ENCODE assay signal across 23 mouse cellular contexts in the genomic region with DNA sequence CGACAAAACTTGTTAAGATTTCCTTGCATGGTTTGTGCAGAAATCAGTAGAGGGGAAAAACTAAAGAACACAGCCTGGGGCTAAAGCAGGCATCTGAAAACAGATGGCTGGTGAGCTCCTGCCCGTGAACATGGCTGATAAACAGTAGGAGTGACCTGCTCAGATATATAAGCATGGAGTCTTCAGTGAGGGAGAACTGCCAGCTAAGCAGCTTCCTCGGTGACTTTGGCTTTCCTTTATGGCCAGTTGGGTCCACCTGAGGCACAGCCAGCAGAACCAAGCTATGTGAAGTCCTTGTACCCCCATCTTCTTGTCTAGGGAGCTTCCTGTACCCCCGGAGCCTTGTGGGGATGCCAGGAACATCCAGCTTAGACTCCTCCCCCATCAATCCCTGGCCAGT.
DNase-seq lines count a peak whose midpoint lies in the region; ATAC-seq and TF ChIP-seq lines count a peak whose summit lies in the region.
"Had no signal": no experiment of that assay in that cellular context is flagged by ENCODE, and none has a peak within 500 bp of the region (broad histone marks: within the 10 kb centered on the region; RNA-seq: fewer than 3 reads in every experiment).

No protein-coding gene starts in this region.

- DNase-seq in cerebellum, postnatal 25 days, result peak; percentile 12 to 16
- no peak for DNase-seq in cerebellum, adult 11 months
- peak; percentile 16 for DNase-seq in hindbrain, postnatal 0 days (ENCODE audit: low spot score)
- DNase-seq in hindbrain, embryonic 10.5 days (ENCODE audit: low spot score), result no peak
- DNase-seq in retina, postnatal 1 day, result peak; percentile 39
- DNase-seq in retina, embryonic 14.5 days (ENCODE audit: low spot score), result no peak
- no peak for DNase-seq in urinary bladder, adult 2 months (ENCODE audit: low spot score)
- DNase-seq: adrenal gland, adult 8-10 months; adrenal gland, postnatal 25 days; cerebellum, postnatal 36 days; gastrocnemius, postnatal 10 days; gastrocnemius, postnatal 36 days; heart, postnatal 36 days; kidney, adult 18-20 months had no signal

- H3K4me2 ChIP-seq in hindbrain, postnatal 0 days (ENCODE audit: low read depth, low read length), result no peak overlapping the region
- H3K4me2 ChIP-seq: forebrain, embryonic 13.5 days; heart, embryonic 11.5 days; hindbrain, embryonic 15.5 days had no signal

- 57% methylated on average over 4 of the region's 4 CpGs for WGBS in hindbrain, postnatal 0 days
- 78% methylated on average over 4 of the region's 4 CpGs for WGBS in hindbrain, embryonic 10.5 days

- no peak for TF ChIP-seq CTCF in hindbrain, postnatal 0 days (IDR thresholded peaks at IDR 0.05; ENCODE audit: low read depth)

- H3K4me3 ChIP-seq in hindbrain, postnatal 0 days (ENCODE audit: low read length), result no peak overlapping the region
- no peak overlapping the region for H3K4me3 ChIP-seq in hindbrain, embryonic 10.5 days
- H3K4me3 ChIP-seq: forebrain, embryonic 10.5 days; forebrain, embryonic 13.5 days; hindbrain, embryonic 15.5 days had no signal

- H3K36me3 ChIP-seq in hindbrain, postnatal 0 days (ENCODE audit: insufficient read depth, low read length), result no peaks in the 10 kb centered on the region
- no peaks in the 10 kb centered on the region for H3K36me3 ChIP-seq in hindbrain, embryonic 10.5 days
- H3K36me3 ChIP-seq: forebrain, embryonic 10.5 days; hindbrain, embryonic 15.5 days had no signal

- ATAC-seq in hindbrain, postnatal 0 days, result no peak
- ATAC-seq: activated CD4-positive, CD25-positive, alpha-beta regulatory T cell, adult 4 months; CD4-positive, CD25-positive, alpha-beta regulatory T cell, adult 4 months; forebrain, embryonic 13.5 days; forebrain, embryonic 16.5 days; inflammation-experienced regulatory T-cells, adult 6 months; intestine, embryonic 16.5 days had no signal

- no peaks in the 10 kb centered on the region for H3K4me1 ChIP-seq in hindbrain, postnatal 0 days (ENCODE audit: insufficient read depth, low read length)
- no peaks in the 10 kb centered on the region for H3K4me1 ChIP-seq in hindbrain, embryonic 10.5 days (replicated peaks)
- H3K4me1 ChIP-seq: forebrain, embryonic 13.5 days; hindbrain, embryonic 15.5 days had no signal

- no peak overlapping the region for H3K9ac ChIP-seq in hindbrain, postnatal 0 days (replicated peaks; ENCODE audit: low read length)
- H3K9ac ChIP-seq: forebrain, embryonic 13.5 days; hindbrain, embryonic 15.5 days had no signal

- no peak overlapping the region for H3K27ac ChIP-seq in hindbrain, postnatal 0 days
- no peak overlapping the region for H3K27ac ChIP-seq in hindbrain, embryonic 10.5 days
- H3K27ac ChIP-seq: forebrain, embryonic 10.5 days; forebrain, embryonic 13.5 days; hindbrain, embryonic 15.5 days had no signal

- no peaks in the 10 kb centered on the region for H3K9me3 ChIP-seq in hindbrain, postnatal 0 days (ENCODE audit: low read length)
- H3K9me3 ChIP-seq in hindbrain, embryonic 10.5 days, result no peaks in the 10 kb centered on the region
- H3K9me3 ChIP-seq: forebrain, embryonic 10.5 days; forebrain, embryonic 13.5 days; hindbrain, embryonic 15.5 days had no signal

- H3K27me3 ChIP-seq in hindbrain, postnatal 0 days (ENCODE audit: insufficient read depth, low read length), result no peaks in the 10 kb centered on the region
- no peaks in the 10 kb centered on the region for H3K27me3 ChIP-seq in hindbrain, embryonic 10.5 days (ENCODE audit: insufficient read depth, poor library complexity, severe bottlenecking)
- H3K27me3 ChIP-seq: forebrain, embryonic 13.5 days; hindbrain, embryonic 15.5 days had no signal

Comparison
In these comparisons a context has a peak if more than half of its experiments do, and no peak if none do; other contexts are left out.
1. DNase-seq: peak in cerebellum, postnatal 25 days (2 of 2), hindbrain, postnatal 0 days (single experiment) and retina, postnatal 1 day (single experiment); none in cerebellum, adult 11 months (single experiment), hindbrain, embryonic 10.5 days (single experiment), retina, embryonic 14.5 days (single experiment) and urinary bladder, adult 2 months (single experiment).